Mouse (Mus musculus) pancreas, adult 10 weeks (tissue): ENCODE measurements around the gene Ptpn18. TPM values are rescaled to one million over a fixed set of nuclear protein-coding genes. Genes with fewer than 3 reads are reported as not detected.

Source experiments
- polyA plus RNA-seq: library from polyadenylated mRNA; stranded (reverse); fragments of 350-450 nt; fragmentation: Illumina TruSeq; extraction: RNeasy Lipid Tissue Mini Kit (QIAGEN cat#74804); gene quantifications from one replicate; pipeline ENCODE4 v1.2.3, GENCODE M21; 2015; ENCODE audit warnings: low read depth, low replicate concordance; ENCODE audit not compliant: insufficient read depth

Ptpn18 gene
- 47.2 TPM for polyA plus RNA-seq

GRCm38 (mm10) chr1:34459284-34460060, at the start of gene Ptpn18:
Gene Ptpn18 (plus strand): TSS chr1:34459762.

GRCm38 (mm10) chr1:34439215-34439960, 20.2 kb upstream of the Ptpn18 start, which contains the start of the genes Ccdc115 and Imp4:
Gene Ccdc115 (minus strand): TSS chr1:34439672.
Gene Imp4 (plus strand): TSS chr1:34439851.

Other genes starting within 250 kb of the Ptpn18 start
- 6.7 TPM for gene Ccdc115, start 20.1 kb upstream of the Ptpn18 start, polyA plus RNA-seq
- gene Imp4, start 19.9 kb upstream of the Ptpn18 start, polyA plus RNA-seq, result 3.7 TPM
- not detected for gene Prss39, start 38.6 kb downstream of the Ptpn18 start, polyA plus RNA-seq
- gene Cfc1, start 75.9 kb downstream of the Ptpn18 start, polyA plus RNA-seq, result not detected
- not detected for gene Prss40, start 101.2 kb downstream of the Ptpn18 start, polyA plus RNA-seq
- gene Amer3, start 119.9 kb downstream of the Ptpn18 start, polyA plus RNA-seq, result not detected